Mouse (Mus musculus) heart, adult 18-20 months (tissue): Measurements from ENCODE around the gene Usp2. TPM values are rescaled to one million over a fixed set of nuclear protein-coding genes. Genes with fewer than 3 reads are reported as not detected.
A peak's percentile ranks its signal among the peaks of the same experiment; 100 is the strongest.

Experiments used
- DNase-seq, 2 experiments: peaks; one replicate each; pipeline ENCODE4 v3.0.0; 2021 to 2022; ENCODE audit warnings: mixed read lengths in 1 of 2
- total RNA-seq, 2 experiments: library from RNA; stranded (reverse); gene quantifications; 2 replicates each; pipeline ENCODE4 v1.2.3; 2021

Gene Usp2
- total RNA-seq, 2 experiments from 2014 or later: 89.8 to 95.9 TPM

- DNase-seq: peak in 1 of 2 experiments; percentile 9
These were observed 8.6 kb downstream of the Usp2 start for GRCm38 (mm10) chr9:44075276-44075995.

- peak in 1 of 2 experiments; percentile 15 for DNase-seq
These were observed 9.4 kb downstream of the Usp2 start for GRCm38 (mm10) chr9:44075996-44076763.

- peak; percentile 80 to 83 for DNase-seq
These were observed 9.9 kb downstream of the Usp2 start for GRCm38 (mm10) chr9:44076764-44077120.

- peak in 1 of 2 experiments; percentile 23 for DNase-seq
These were observed 10.6 kb downstream of the Usp2 start for GRCm38 (mm10) chr9:44077266-44077910.

GRCm38 (mm10) chr9:44078136-44078797 lies 11.4 kb downstream of the Usp2 start:
- DNase-seq: peak in 1 of 2 experiments; percentile 38

GRCm38 (mm10) chr9:44078955-44079756 lies 12.3 kb downstream of the Usp2 start:
- DNase-seq: peak; percentile 88 to 93

- no peak for DNase-seq
These were observed 13.4 kb downstream of the Usp2 start for GRCm38 (mm10) chr9:44079997-44080780.

GRCm38 (mm10) chr9:44080953-44081352 lies 14.1 kb downstream of the Usp2 start:
- DNase-seq: no peak

GRCm38 (mm10) chr9:44081581-44081980 lies 14.8 kb downstream of the Usp2 start:
- DNase-seq: no peak

GRCm38 (mm10) chr9:44082266-44082665 lies 15.4 kb downstream of the Usp2 start:
- peak in 1 of 2 experiments; percentile 7 for DNase-seq

- DNase-seq: peak in 1 of 2 experiments; percentile 63
These were observed 16.7 kb downstream of the Usp2 start for GRCm38 (mm10) chr9:44083392-44084121.

- no peak for DNase-seq
These were observed 17.4 kb downstream of the Usp2 start for GRCm38 (mm10) chr9:44084236-44084635.

- DNase-seq: peak; percentile 96 to 98
These were observed 17.9 kb downstream of the Usp2 start for GRCm38 (mm10) chr9:44084659-44085229.

GRCm38 (mm10) chr9:44085276-44085675 lies 18.5 kb downstream of the Usp2 start:
- peak in 1 of 2 experiments; percentile 42 for DNase-seq

- DNase-seq: peak; percentile 82 to 83
These were observed 19.2 kb downstream of the Usp2 start for GRCm38 (mm10) chr9:44085741-44086665.

- DNase-seq: peak in 1 of 2 experiments; percentile 51
These were observed 20.1 kb downstream of the Usp2 start for GRCm38 (mm10) chr9:44086960-44087359.

GRCm38 (mm10) chr9:44087761-44088455 lies 21.1 kb downstream of the Usp2 start:
- DNase-seq: peak; percentile 74 to 79
